Mouse (Mus musculus): Measurements from ENCODE around the gene Tmem198b. TPM values are rescaled to one million over a fixed set of nuclear protein-coding genes. Genes with fewer than 3 reads are reported as not detected.

The Tmem198b gene
- polyA plus RNA-seq, 1 experiment from 2014 or later = 16.2 TPM

Other genes with a start within 250 kb of the Tmem198b start
- gene Pa2g4, start 238.4 kb downstream of the Tmem198b start, polyA plus RNA-seq (2015; fragmentation: Nextera tagmentation; extraction: Ambion mirVana) = 124 and 136 TPM in 2 replicates
- 9.5 and 9.9 TPM in 2 replicates for gene Erbb3, start 214.7 kb downstream of the Tmem198b start, polyA plus RNA-seq (2015; fragmentation: Nextera tagmentation; extraction: Ambion mirVana)
- gene Rps26, start 177.6 kb downstream of the Tmem198b start, polyA plus RNA-seq (2015; fragmentation: Nextera tagmentation; extraction: Ambion mirVana) = 407 and 470 TPM in 2 replicates
- 12.1 and 13.2 TPM in 2 replicates for gene Ikzf4, start 158.4 kb downstream of the Tmem198b start, polyA plus RNA-seq (2015; fragmentation: Nextera tagmentation; extraction: Ambion mirVana)
- gene Suox, start 130.3 kb downstream of the Tmem198b start, polyA plus RNA-seq (2015; fragmentation: Nextera tagmentation; extraction: Ambion mirVana) = 17.3 and 17.5 TPM in 2 replicates
- gene Rab5b, start 108.1 kb downstream of the Tmem198b start, polyA plus RNA-seq (2015; fragmentation: Nextera tagmentation; extraction: Ambion mirVana) = 103 and 104 TPM in 2 replicates
- gene Pmel, start 100.2 kb downstream of the Tmem198b start, polyA plus RNA-seq (2015; fragmentation: Nextera tagmentation; extraction: Ambion mirVana) = 0.50 and 1.0 TPM in 2 replicates
- gene Cdk2, start 99.3 kb downstream of the Tmem198b start, polyA plus RNA-seq (2015; fragmentation: Nextera tagmentation; extraction: Ambion mirVana) = 23.3 and 29.1 TPM in 2 replicates
- 7.8 and 8.2 TPM in 2 replicates for gene Dgka, start 59.5 kb downstream of the Tmem198b start, polyA plus RNA-seq (2015; fragmentation: Nextera tagmentation; extraction: Ambion mirVana)
- 44.1 and 46.6 TPM in 2 replicates for gene Pym1, start 56.5 kb downstream of the Tmem198b start, polyA plus RNA-seq (2015; fragmentation: Nextera tagmentation; extraction: Ambion mirVana)
- 0.59 and 0.63 TPM in 2 replicates for gene Mmp19, start 13.5 kb downstream of the Tmem198b start, polyA plus RNA-seq (2015; fragmentation: Nextera tagmentation; extraction: Ambion mirVana)
- gene Dnajc14, start 308 bp downstream of the Tmem198b start, polyA plus RNA-seq (2015; fragmentation: Nextera tagmentation; extraction: Ambion mirVana) = 54.3 and 55.4 TPM in 2 replicates
- 185 and 212 TPM in 2 replicates for gene Sarnp, start 13.0 kb upstream of the Tmem198b start, polyA plus RNA-seq (2015; fragmentation: Nextera tagmentation; extraction: Ambion mirVana)
- 30.5 and 30.7 TPM in 2 replicates for gene Ormdl2, start 17.3 kb upstream of the Tmem198b start, polyA plus RNA-seq (2015; fragmentation: Nextera tagmentation; extraction: Ambion mirVana)
- gene Gdf11, start 87.3 kb upstream of the Tmem198b start, polyA plus RNA-seq (2015; fragmentation: Nextera tagmentation; extraction: Ambion mirVana) = 11.8 and 13.5 TPM in 2 replicates
- gene Cd63, start 96.6 kb upstream of the Tmem198b start, polyA plus RNA-seq (2015; fragmentation: Nextera tagmentation; extraction: Ambion mirVana) = 228 and 241 TPM in 2 replicates
- 14.1 and 16.9 TPM in 2 replicates for gene Rdh5, start 118.5 kb upstream of the Tmem198b start, polyA plus RNA-seq (2015; fragmentation: Nextera tagmentation; extraction: Ambion mirVana)
- gene Bloc1s1, start 119.7 kb upstream of the Tmem198b start, polyA plus RNA-seq (2015; fragmentation: Nextera tagmentation; extraction: Ambion mirVana) = 299 and 314 TPM in 2 replicates
- 12.1 and 15.5 TPM in 2 replicates for gene Itga7, start 129.4 kb upstream of the Tmem198b start, polyA plus RNA-seq (2015; fragmentation: Nextera tagmentation; extraction: Ambion mirVana)
- 0.15 TPM in 1 of 2 replicates, not detected in the other for gene Mettl7b, start 156.6 kb upstream of the Tmem198b start, polyA plus RNA-seq (2015; fragmentation: Nextera tagmentation; extraction: Ambion mirVana)
- gene Olfr9, start 185.1 kb upstream of the Tmem198b start, polyA plus RNA-seq (2015; fragmentation: Nextera tagmentation; extraction: Ambion mirVana) = not detected in 2 replicates
- not detected in 2 replicates for gene Olfr763, start 206.4 kb upstream of the Tmem198b start, polyA plus RNA-seq (2015; fragmentation: Nextera tagmentation; extraction: Ambion mirVana)
- gene Olfr764-ps1, start 235.5 kb upstream of the Tmem198b start, polyA plus RNA-seq (2015; fragmentation: Nextera tagmentation; extraction: Ambion mirVana) = not detected in 2 replicates
- not detected in 2 replicates for gene Olfr765, start 245.6 kb upstream of the Tmem198b start, polyA plus RNA-seq (2015; fragmentation: Nextera tagmentation; extraction: Ambion mirVana)